Mouse (Mus musculus) myocyte (in vitro differentiated cells): Measurements from ENCODE around the gene Col6a5.

Experiments
- CEBPB ChIP-seq: IDR thresholded peaks from 2 replicates; pipeline ENCODE4 v1.6.1; 2011; ENCODE audit warnings: mild to moderate bottlenecking, moderate library complexity; ENCODE audit not compliant: poor library complexity, insufficient read depth, severe bottlenecking
- MAX ChIP-seq: IDR thresholded peaks from one replicate; pipeline ENCODE4 v1.6.1; 2011; ENCODE audit warnings: low read depth, mild to moderate bottlenecking, control low read depth
- MYOD1 ChIP-seq, 3 experiments: IDR thresholded peaks; one replicate each; pipeline ENCODE4 v1.6.1; 2011; ENCODE audit warnings: control low read depth in 2 of 3, low read depth in 2 of 3, mild to moderate bottlenecking in 2 of 3, moderate library complexity in 1 of 3; ENCODE audit not compliant: insufficient read length in 2 of 3, control insufficient read depth in 1 of 3
- POLR2A ChIP-seq: IDR thresholded peaks from one replicate; pipeline ENCODE4 v1.6.1; 2011; ENCODE audit warnings: low read depth, mild to moderate bottlenecking, control low read depth, moderate library complexity; ENCODE audit not compliant: insufficient read length
- POLR2AphosphoS2 ChIP-seq: IDR thresholded peaks from one replicate; pipeline ENCODE4 v1.6.1; 2011; ENCODE audit warnings: low read depth, control low read depth; ENCODE audit not compliant: insufficient read length
- SRF ChIP-seq: IDR thresholded peaks from one replicate; pipeline ENCODE4 v1.6.1; 2011; ENCODE audit warnings: low read depth; ENCODE audit not compliant: control insufficient read depth, insufficient read length
- TCF12 ChIP-seq: IDR thresholded peaks from one replicate; pipeline ENCODE4 v1.6.1; 2011; ENCODE audit warnings: mild to moderate bottlenecking, control low read depth; ENCODE audit not compliant: poor library complexity, insufficient read depth, severe bottlenecking
- USF1 ChIP-seq: IDR thresholded peaks from one replicate; pipeline ENCODE4 v1.6.1; 2011; ENCODE audit warnings: low read depth, mild to moderate bottlenecking, control low read depth, moderate library complexity

DNA sequence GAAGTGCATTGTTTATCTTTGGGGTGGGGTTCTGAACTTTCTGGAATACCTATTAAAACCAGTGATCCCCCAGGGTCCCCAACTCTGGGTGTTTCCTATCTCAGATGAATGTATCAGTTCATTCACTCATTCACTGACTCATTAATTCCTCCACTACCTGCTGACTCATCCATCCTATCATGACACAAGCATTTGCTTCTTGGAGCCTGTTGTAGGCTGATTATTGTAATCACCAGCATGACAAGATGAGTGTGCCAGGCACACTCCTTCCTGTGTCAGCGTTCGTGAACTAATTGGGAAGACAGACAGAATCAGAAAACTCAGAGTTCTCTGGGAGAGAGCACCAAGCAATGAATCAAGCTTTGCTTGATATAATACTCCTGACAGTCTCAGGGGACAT lies 36.8 kb downstream of the Col6a5 start:
- TF ChIP-seq CEBPB (no peak), TCF12 (no peak), USF1 (no peak), MAX (no peak), MYOD1 (IDR thresholded peaks at IDR 0.05; ENCODE audit: control insufficient read depth in 1 of 3, insufficient read length in 2 of 3, low read depth in 2 of 3) (no peak), POLR2A (no peak), POLR2AphosphoS2 (no peak), SRF (no peak)
